Mouse (Mus musculus): ENCODE measurements around the gene Kbtbd13. TPM values are rescaled to one million over a fixed set of nuclear protein-coding genes. Genes with fewer than 3 reads are reported as not detected.

Kbtbd13 gene
- polyA plus RNA-seq (2012; rRNA removed) = 0.05 TPM in 2 replicates

DNA sequence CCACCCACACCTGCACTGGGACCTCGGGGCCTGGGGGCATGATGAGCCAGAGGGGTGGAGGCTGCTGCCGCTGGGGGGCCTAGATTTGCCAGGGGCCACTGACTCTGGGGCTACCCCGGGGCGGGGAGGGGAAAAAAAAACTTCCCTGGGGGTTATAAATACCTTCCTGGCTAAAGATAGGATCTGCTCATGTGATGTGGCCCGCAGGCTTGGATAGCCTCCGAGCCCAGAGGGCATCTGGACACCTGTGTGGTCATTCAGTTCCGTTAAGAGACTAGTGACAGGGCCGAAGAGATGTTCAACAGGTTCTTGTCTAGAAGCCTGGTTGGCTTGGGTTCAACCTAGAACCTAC lies at the start of gene Kbtbd13:
Gene Kbtbd13 (minus strand): TSS at position 40 of the 352 bp plus-strand sequence.
- WGBS = 42% methylated on average over 8 of the region's 8 CpGs
- TF ChIP-seq POLR2A (IDR thresholded peaks at IDR 0.05; ENCODE audit: low read depth, low read length) = no peak
- no peak for TF ChIP-seq CTCF (IDR thresholded peaks at IDR 0.05; ENCODE audit: extremely low read depth, insufficient read depth, insufficient read length, insufficient replicate concordance)
- DNase-seq (ENCODE audit: low read depth in 1 of 2, low spot score in 2 of 2) = no peak
- Histone ChIP-seq H3K4me3 (ENCODE audit: extremely low read depth, insufficient read depth, insufficient read length) (no peak within 1 kb of the TSS; the same call in 1 of the 2 replicates), H3K36me3 (ENCODE audit: control insufficient read depth, insufficient read depth, low read length) (no peaks in the 10 kb centered on the region), H3K27ac (ENCODE audit: insufficient read depth, low read length) (no peak within 1 kb of the TSS), H3K4me1 (ENCODE audit: control insufficient read depth, insufficient read depth, insufficient read length) (peaks cover 7% of the 10 kb centered on the region), H3K27me3 (ENCODE audit: control insufficient read depth, insufficient read depth, low read length) (peaks cover 9% of the 10 kb centered on the region)

DNA sequence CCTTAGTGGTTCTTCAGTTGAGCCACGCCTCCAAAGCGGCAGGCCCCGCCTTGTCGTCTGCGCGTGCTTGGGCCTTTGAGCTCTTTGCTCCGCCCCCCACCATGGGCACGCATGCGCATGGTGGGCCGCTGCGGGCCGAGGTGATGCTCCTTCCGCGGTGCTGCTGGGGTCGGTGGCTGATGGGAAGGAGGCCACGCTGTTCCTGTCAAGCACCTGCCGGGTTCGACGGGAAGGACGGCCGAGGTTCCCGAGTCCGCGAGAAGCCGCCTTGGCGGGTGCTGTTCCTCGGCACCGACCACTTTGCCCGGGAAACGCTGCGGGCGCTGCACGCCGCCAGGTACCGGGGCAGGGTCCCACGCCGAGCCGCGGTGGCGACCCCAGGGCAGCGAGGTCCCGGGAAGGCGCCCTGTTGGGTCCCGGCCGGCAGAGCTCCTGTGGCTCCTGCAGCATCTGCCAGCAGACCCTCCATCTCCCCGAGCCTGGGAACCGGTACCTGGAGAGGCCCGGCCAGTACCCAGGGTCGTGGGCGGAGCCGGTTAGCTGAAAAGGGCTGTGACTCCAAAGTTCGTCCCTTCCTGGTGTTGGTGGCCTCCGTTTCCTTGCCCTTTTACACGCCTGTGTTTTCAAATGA lies 44.3 kb upstream of the Kbtbd13 start, which contains the start of gene Mtfmt:
Gene Mtfmt (plus strand): TSS at position 112 of the 631 bp plus-strand sequence.
- no peaks in the 10 kb centered on the region for H3K27me3 ChIP-seq (ENCODE audit: control insufficient read depth, insufficient read depth, low read length)
- no peak for TF ChIP-seq CTCF (IDR thresholded peaks at IDR 0.05; ENCODE audit: extremely low read depth, insufficient read depth, insufficient read length, insufficient replicate concordance)
- peak; percentile 67 for TF ChIP-seq POLR2A (IDR thresholded peaks at IDR 0.05; ENCODE audit: low read depth, low read length)
- H3K27ac ChIP-seq (ENCODE audit: insufficient read depth, low read length) = peak within 1 kb of the TSS; percentile 4; the same call in 1 of the 2 replicates
- peaks cover 3% of the 10 kb centered on the region for H3K36me3 ChIP-seq (ENCODE audit: control insufficient read depth, insufficient read depth, low read length)
- under 1% methylated on average over 54 of the region's 54 CpGs for WGBS
- peak; percentile 87 to 96 for DNase-seq (ENCODE audit: low read depth in 1 of 2, low spot score in 2 of 2)
- H3K4me1 ChIP-seq (ENCODE audit: control insufficient read depth, insufficient read depth, insufficient read length) = no peaks in the 10 kb centered on the region
- peak within 1 kb of the TSS; percentile 77 for H3K4me3 ChIP-seq (ENCODE audit: extremely low read depth, insufficient read depth, insufficient read length)

DNA sequence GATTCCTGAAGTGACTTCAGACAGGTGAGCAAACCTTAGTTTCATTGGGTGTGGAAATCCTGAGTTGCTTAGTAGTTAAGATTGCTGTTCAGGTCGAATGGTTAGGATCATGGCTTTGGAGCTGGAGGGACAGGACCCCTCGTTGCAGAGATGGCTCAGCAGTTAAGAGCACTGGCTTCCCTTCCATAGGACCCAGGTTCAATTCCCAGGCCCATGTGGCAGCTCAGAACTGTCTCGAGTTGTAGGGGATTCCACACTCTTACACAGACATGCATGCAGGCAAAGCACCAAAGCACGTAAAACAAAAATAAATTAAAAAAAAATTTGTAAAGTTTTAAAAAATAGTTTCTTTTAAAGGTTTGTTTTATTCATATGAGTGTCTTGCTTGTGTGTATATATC lies 43.8 kb upstream of the Kbtbd13 start:
- Histone ChIP-seq H3K4me1 (ENCODE audit: control insufficient read depth, insufficient read depth, insufficient read length) (no peaks in the 10 kb centered on the region), H3K4me3 (ENCODE audit: extremely low read depth, insufficient read depth, insufficient read length) (no peak overlapping the region), H3K36me3 (ENCODE audit: control insufficient read depth, insufficient read depth, low read length) (no peaks in the 10 kb centered on the region), H3K27me3 (ENCODE audit: control insufficient read depth, insufficient read depth, low read length) (no peaks in the 10 kb centered on the region), H3K27ac (ENCODE audit: insufficient read depth, low read length) (no peak overlapping the region)
- TF ChIP-seq CTCF (IDR thresholded peaks at IDR 0.05; ENCODE audit: extremely low read depth, insufficient read depth, insufficient read length, insufficient replicate concordance) = no peak
- 72% methylated on average over 4 of the region's 4 CpGs for WGBS
- no peak for DNase-seq (ENCODE audit: low read depth in 1 of 2, low spot score in 2 of 2)

DNA sequence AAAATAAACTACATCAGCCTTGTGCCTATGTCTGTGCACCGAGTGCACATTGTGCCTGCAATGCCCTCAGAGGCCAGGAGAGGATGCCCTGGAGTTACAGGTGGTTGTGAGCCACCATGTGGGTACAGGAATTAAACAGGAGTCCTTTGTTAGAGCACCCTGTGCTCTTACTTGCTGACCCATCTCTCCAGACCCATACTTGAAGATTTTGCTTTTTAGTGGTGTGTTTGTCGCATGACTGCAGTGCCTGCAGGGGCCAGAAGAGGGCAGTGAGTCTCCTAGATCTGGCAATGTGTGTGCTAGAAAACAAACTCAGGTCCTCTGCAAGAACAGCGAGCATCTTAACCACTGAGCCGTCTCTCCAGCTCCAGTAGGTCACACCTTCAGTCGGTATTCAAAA lies 42.7 kb upstream of the Kbtbd13 start:
- Histone ChIP-seq H3K4me3 (ENCODE audit: extremely low read depth, insufficient read depth, insufficient read length) (no peak overlapping the region), H3K27ac (ENCODE audit: insufficient read depth, low read length) (no peak overlapping the region), H3K4me1 (ENCODE audit: control insufficient read depth, insufficient read depth, insufficient read length) (no peaks in the 10 kb centered on the region), H3K27me3 (ENCODE audit: control insufficient read depth, insufficient read depth, low read length) (no peaks in the 10 kb centered on the region), H3K36me3 (ENCODE audit: control insufficient read depth, insufficient read depth, low read length) (no peaks in the 10 kb centered on the region)
- peak; percentile 20; the same call in 1 of the 2 replicates for TF ChIP-seq CTCF (IDR thresholded peaks at IDR 0.05; ENCODE audit: extremely low read depth, insufficient read depth, insufficient read length, insufficient replicate concordance)
- no peak for TF ChIP-seq POLR2A (IDR thresholded peaks at IDR 0.05; ENCODE audit: low read depth, low read length)
- peak in 1 of 2 experiments; percentile 41 for DNase-seq (ENCODE audit: low read depth in 1 of 2, low spot score in 2 of 2)
- 66% methylated on average over 5 of the region's 5 CpGs for WGBS

DNA sequence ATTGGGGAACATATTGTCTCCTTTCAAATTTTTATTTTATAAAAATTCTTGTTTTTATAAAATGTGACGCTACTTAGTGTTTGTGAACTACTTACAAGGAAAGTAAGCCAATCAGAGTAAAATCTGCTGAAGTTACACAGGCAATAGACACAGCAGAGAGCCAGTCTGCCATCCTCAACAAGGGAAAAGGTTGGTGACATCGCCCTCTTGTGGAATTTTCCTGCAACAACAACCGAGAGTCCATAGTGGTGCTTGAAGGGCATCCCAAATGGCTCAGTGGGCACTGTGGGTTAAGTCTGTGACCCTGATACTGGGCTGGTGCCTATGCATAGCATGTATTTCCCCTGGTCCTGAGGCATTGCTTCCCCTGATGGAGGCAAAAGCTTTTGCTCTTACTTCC lies 40.8 kb upstream of the Kbtbd13 start:
- Histone ChIP-seq H3K27me3 (ENCODE audit: control insufficient read depth, insufficient read depth, low read length) (no peaks in the 10 kb centered on the region), H3K4me3 (ENCODE audit: extremely low read depth, insufficient read depth, insufficient read length) (no peak overlapping the region), H3K36me3 (ENCODE audit: control insufficient read depth, insufficient read depth, low read length) (no peaks in the 10 kb centered on the region), H3K4me1 (ENCODE audit: control insufficient read depth, insufficient read depth, insufficient read length) (no peaks in the 10 kb centered on the region), H3K27ac (ENCODE audit: insufficient read depth, low read length) (no peak overlapping the region)
- WGBS = 4% methylated on average over 3 of the region's 3 CpGs
- peak; percentile 42 to 76 for DNase-seq (ENCODE audit: low read depth in 1 of 2, low spot score in 2 of 2)
- TF ChIP-seq POLR2A (IDR thresholded peaks at IDR 0.05; ENCODE audit: low read depth, low read length) (no peak), CTCF (IDR thresholded peaks at IDR 0.05; ENCODE audit: extremely low read depth, insufficient read depth, insufficient read length, insufficient replicate concordance) (peak; percentile 70; the same call in 1 of the 2 replicates)

DNA sequence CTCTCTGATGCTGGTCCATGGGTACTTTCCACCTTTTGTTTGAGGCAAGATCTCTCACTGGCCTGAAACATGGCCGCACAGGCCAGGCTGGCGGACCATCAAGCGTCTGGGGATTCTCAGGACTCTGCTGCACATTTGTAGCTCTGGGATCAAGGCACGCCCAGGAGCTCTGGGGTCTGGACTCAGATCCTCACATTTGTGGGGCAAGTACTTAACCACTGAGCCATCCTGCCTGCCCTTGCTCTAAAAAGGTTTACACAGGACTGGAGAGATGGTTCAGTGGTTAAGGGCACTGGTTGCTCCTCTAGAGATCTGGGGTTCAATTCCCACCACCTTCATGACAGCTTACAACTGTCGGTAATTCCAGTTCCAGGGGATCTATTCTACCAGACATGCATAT lies 39.5 kb upstream of the Kbtbd13 start:
- Histone ChIP-seq H3K36me3 (ENCODE audit: control insufficient read depth, insufficient read depth, low read length) (no peaks in the 10 kb centered on the region), H3K27ac (ENCODE audit: insufficient read depth, low read length) (no peak overlapping the region), H3K4me1 (ENCODE audit: control insufficient read depth, insufficient read depth, insufficient read length) (no peaks in the 10 kb centered on the region), H3K4me3 (ENCODE audit: extremely low read depth, insufficient read depth, insufficient read length) (no peak overlapping the region), H3K27me3 (ENCODE audit: control insufficient read depth, insufficient read depth, low read length) (no peaks in the 10 kb centered on the region)
- no peak for DNase-seq (ENCODE audit: low read depth in 1 of 2, low spot score in 2 of 2)
- TF ChIP-seq CTCF (IDR thresholded peaks at IDR 0.05; ENCODE audit: extremely low read depth, insufficient read depth, insufficient read length, insufficient replicate concordance) = no peak
- no peak for TF ChIP-seq POLR2A (IDR thresholded peaks at IDR 0.05; ENCODE audit: low read depth, low read length)
- 95% methylated on average over 5 of the region's 5 CpGs for WGBS

DNA sequence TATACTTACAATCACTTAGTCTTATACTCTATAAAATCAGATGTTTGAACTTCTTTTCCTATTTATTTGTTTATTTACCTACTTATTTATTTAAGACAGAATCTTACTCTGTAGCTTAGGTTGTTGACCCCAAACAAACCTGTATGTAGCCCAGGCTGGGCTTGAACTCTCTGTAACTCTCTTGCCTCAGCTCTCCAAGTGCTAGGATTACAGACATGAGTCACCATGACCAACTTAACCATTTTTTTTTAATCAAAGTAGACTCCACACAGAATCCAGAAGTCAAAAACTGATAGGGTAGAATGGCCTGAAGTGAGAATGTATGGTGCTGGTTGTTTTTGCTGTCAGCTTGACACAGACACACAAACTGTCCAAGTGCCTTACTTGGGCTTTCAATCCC lies 38.9 kb upstream of the Kbtbd13 start:
- H3K4me3 ChIP-seq (ENCODE audit: extremely low read depth, insufficient read depth, insufficient read length) = no peak overlapping the region
- no peak for TF ChIP-seq POLR2A (IDR thresholded peaks at IDR 0.05; ENCODE audit: low read depth, low read length)
- TF ChIP-seq CTCF (IDR thresholded peaks at IDR 0.05; ENCODE audit: extremely low read depth, insufficient read depth, insufficient read length, insufficient replicate concordance) = no peak
- DNase-seq (ENCODE audit: low read depth in 1 of 2, low spot score in 2 of 2) = no peak
- H3K36me3 ChIP-seq (ENCODE audit: control insufficient read depth, insufficient read depth, low read length) = no peaks in the 10 kb centered on the region
- H3K4me1 ChIP-seq (ENCODE audit: control insufficient read depth, insufficient read depth, insufficient read length) = no peaks in the 10 kb centered on the region
- no peaks in the 10 kb centered on the region for H3K27me3 ChIP-seq (ENCODE audit: control insufficient read depth, insufficient read depth, low read length)
- H3K27ac ChIP-seq (ENCODE audit: insufficient read depth, low read length) = no peak overlapping the region
